Mouse (Mus musculus) lung, adult 2 months (tissue): ENCODE data around the gene Dlgap1.

Experiments
- CTCF ChIP-seq: fragments of 200-500 bp; IDR thresholded peaks from 2 replicates; pipeline ENCODE4 v1.5.1; 2011; ENCODE audit warnings: mild to moderate bottlenecking, low read length, control low read depth; ENCODE audit not compliant: insufficient read depth
- POLR2A ChIP-seq: fragments of 200-500 bp; IDR thresholded peaks from 2 replicates; pipeline ENCODE4 v1.6.1; 2011; ENCODE audit warnings: low read depth, mild to moderate bottlenecking, control low read depth, low read length, borderline replicate concordance; ENCODE audit errors: extremely low read depth

GRCm38 (mm10) chr17:70843252-70843651, 874.4 kb downstream of the Dlgap1 start:
- no peak for TF ChIP-seq CTCF
- no peak for TF ChIP-seq POLR2A
